In genomic region chr7:115867518-115868270, GRCm38 (mm10) we compare ENCODE assay signal across 10 mouse cellular contexts.
DNase-seq lines count a peak whose midpoint lies in the region; ATAC-seq and TF ChIP-seq lines count a peak whose summit lies in the region.
"Had no signal": no experiment of that assay in that cellular context is flagged by ENCODE, and none has a peak within 500 bp of the region (broad histone marks: within the 10 kb centered on the region; RNA-seq: fewer than 3 reads in every experiment).

No protein-coding gene starts in this region.

- no peak for TF ChIP-seq EP300 in stomach, postnatal 0 days (optimal IDR thresholded peaks at IDR 0.05)

- no peak for DNase-seq in stomach, postnatal 0 days (ENCODE audit: low spot score)
- DNase-seq in kidney, postnatal 4 days: peak; percentile 30 to 50
- no peak for DNase-seq in frontal cortex, postnatal 14 days (ENCODE audit: low spot score in 2 of 2)
- DNase-seq in right cerebral cortex, postnatal 25 days: no peak
- no peak for DNase-seq in thymus, postnatal 0 days (ENCODE audit: low spot score)
- DNase-seq: cerebellum, adult 8-10 months; thymus, postnatal 14 days had no signal

- peaks cover 18% of the 10 kb centered on the region for H3K4me1 ChIP-seq in stomach, embryonic 14.5 days (ENCODE audit: control insufficient read depth, insufficient read depth, low read length)
- H3K4me1 ChIP-seq in stomach, postnatal 0 days (replicated peaks; ENCODE audit: control insufficient read depth, insufficient read depth): no peaks in the 10 kb centered on the region
- H3K4me1 ChIP-seq in forebrain, embryonic 16.5 days (replicated peaks; ENCODE audit: control insufficient read depth, insufficient read depth, low read length): peaks cover 27% of the 10 kb centered on the region

- no peak overlapping the region for H3K9ac ChIP-seq in stomach, embryonic 14.5 days (replicated peaks; ENCODE audit: low read depth, low read length)
- no peak overlapping the region for H3K9ac ChIP-seq in stomach, postnatal 0 days (ENCODE audit: low read length)
- 0 out of 2 replicates have a peak overlapping the region, but pooled peaks have one; percentile 29 for H3K9ac ChIP-seq in forebrain, embryonic 16.5 days (replicated peaks; ENCODE audit: low read depth, low read length)
- H3K9ac ChIP-seq: liver, embryonic 14.5 days had no signal

- no peaks in the 10 kb centered on the region for H3K36me3 ChIP-seq in stomach, embryonic 14.5 days (ENCODE audit: control insufficient read depth, insufficient read depth, low read length)
- H3K36me3 ChIP-seq in stomach, postnatal 0 days (ENCODE audit: control insufficient read depth, insufficient read depth, low read length): no peaks in the 10 kb centered on the region
- no peaks in the 10 kb centered on the region for H3K36me3 ChIP-seq in forebrain, embryonic 16.5 days (ENCODE audit: control insufficient read depth, insufficient read depth)

- 0 out of 2 replicates have a peak, but pooled peaks have one; percentile 42 for ATAC-seq in stomach, embryonic 14.5 days (ENCODE audit: insufficient number of reproducible peaks, insufficient read depth, low FRiP score, low read depth)
- ATAC-seq in stomach, postnatal 0 days (ENCODE audit: low FRiP score, low TSS enrichment): no peak
- no peak for ATAC-seq in forebrain, embryonic 16.5 days

- H3K4me2 ChIP-seq in stomach, embryonic 14.5 days (replicated peaks; ENCODE audit: low read depth, low read length): no peak overlapping the region
- H3K4me2 ChIP-seq in stomach, postnatal 0 days (replicated peaks; ENCODE audit: low read depth): no peak overlapping the region
- H3K4me2 ChIP-seq in forebrain, embryonic 16.5 days (ENCODE audit: low read length): peak overlapping the region; percentile 29; the same call in 1 of the 2 replicates

- TF ChIP-seq CTCF in stomach, postnatal 0 days (IDR thresholded peaks at IDR 0.05; ENCODE audit: low read depth): no peak

- WGBS in stomach, embryonic 14.5 days: 25% methylated on average over 10 of the region's 10 CpGs
- WGBS in stomach, postnatal 0 days: 34% methylated on average over 10 of the region's 10 CpGs
- 10% methylated on average over 10 of the region's 10 CpGs for WGBS in forebrain, embryonic 16.5 days

- no peak overlapping the region for H3K4me3 ChIP-seq in stomach, embryonic 14.5 days (ENCODE audit: low read depth, low read length)
- H3K4me3 ChIP-seq in stomach, postnatal 0 days (ENCODE audit: low read depth, low read length): no peak overlapping the region
- 0 out of 2 replicates have a peak overlapping the region, but pooled peaks have one; percentile 2 for H3K4me3 ChIP-seq in forebrain, embryonic 16.5 days (replicated peaks; ENCODE audit: low read length)

- no peaks in the 10 kb centered on the region for H3K9me3 ChIP-seq in stomach, embryonic 14.5 days (ENCODE audit: control insufficient read depth, low read depth, low read length)
- H3K9me3 ChIP-seq in stomach, postnatal 0 days (ENCODE audit: control insufficient read depth, low read length): no peaks in the 10 kb centered on the region
- no peaks in the 10 kb centered on the region for H3K9me3 ChIP-seq in forebrain, embryonic 16.5 days (ENCODE audit: control insufficient read depth, low read length)

- H3K27ac ChIP-seq in stomach, embryonic 14.5 days (ENCODE audit: low read length): no peak overlapping the region
- H3K27ac ChIP-seq in stomach, postnatal 0 days (replicated peaks): no peak overlapping the region
- peak overlapping the region; percentile 23; the same call in 1 of the 2 replicates for H3K27ac ChIP-seq in forebrain, embryonic 16.5 days (ENCODE audit: low read length)
- H3K27ac ChIP-seq: liver, embryonic 14.5 days had no signal

- no peaks in the 10 kb centered on the region for H3K27me3 ChIP-seq in stomach, embryonic 14.5 days (ENCODE audit: control insufficient read depth, insufficient read depth, low read length)
- no peaks in the 10 kb centered on the region for H3K27me3 ChIP-seq in stomach, postnatal 0 days (ENCODE audit: control insufficient read depth, insufficient read depth, low read length)
- no peaks in the 10 kb centered on the region for H3K27me3 ChIP-seq in forebrain, embryonic 16.5 days (replicated peaks; ENCODE audit: control insufficient read depth, insufficient read depth, low read length)

Comparison
In these comparisons a context has a peak if more than half of its experiments do, and no peak if none do; other contexts are left out.
1. DNase-seq: peak in kidney, postnatal 4 days (2 of 2); none in stomach, postnatal 0 days (single experiment), frontal cortex, postnatal 14 days (0 of 2), right cerebral cortex, postnatal 25 days (single experiment) and thymus, postnatal 0 days (single experiment).